Mouse (Mus musculus) heart, embryonic 14.5 days (tissue): ENCODE data around the gene Sh2b3. TPM values are rescaled to one million over a fixed set of nuclear protein-coding genes. Genes with fewer than 3 reads are reported as not detected.
A peak's percentile ranks its signal among the peaks of the same experiment; 100 is the strongest.

Source experiments
- ATAC-seq: fragments of 200-750 bp; cut with Nextera tagmentation; 2 replicates; pipeline ENCODE4 v1.8.0; 2017; ENCODE audit warnings: low read depth, moderate TSS enrichment; ENCODE audit not compliant: insufficient number of reproducible peaks, insufficient read depth, low FRiP score
- H3K27ac ChIP-seq, 2 experiments: fragments of 200-500 bp in 1 of 2; fragments of 300-500 bp in 1 of 2; sonication (generic) in 1 of 2; replicated peaks in 1 of 2; 2 replicates each; pipeline ENCODE4 v1.5.1; 2012 to 2014; ENCODE audit warnings: low read depth in 2 of 2, low read length in 2 of 2, control low read depth in 1 of 2, mild to moderate bottlenecking in 1 of 2, mixed read lengths in 1 of 2; ENCODE audit not compliant: control insufficient read depth in 1 of 2, insufficient read depth in 1 of 2
- H3K27me3 ChIP-seq: fragments of 300-500 bp; sonication (generic); 2 replicates; pipeline ENCODE4 v1.6.1; 2014; ENCODE audit warnings: mild to moderate bottlenecking, low read length, control low read depth; ENCODE audit not compliant: control insufficient read depth, insufficient read depth
- H3K36me3 ChIP-seq: fragments of 300-500 bp; sonication (generic); 2 replicates; pipeline ENCODE4 v1.6.1; 2014; ENCODE audit warnings: mild to moderate bottlenecking, control low read depth, low read length, mixed read lengths; ENCODE audit not compliant: control insufficient read depth, insufficient read depth
- H3K4me1 ChIP-seq, 2 experiments: fragments of 200-500 bp in 1 of 2; fragments of 300-500 bp in 1 of 2; sonication (generic) in 1 of 2; 2 replicates each; pipeline ENCODE4 v1.6.1; 2012 to 2014; ENCODE audit warnings: low read length in 2 of 2, control low read depth in 1 of 2, mixed read lengths in 1 of 2; ENCODE audit not compliant: control insufficient read depth in 2 of 2, insufficient read depth in 2 of 2
- H3K4me2 ChIP-seq: fragments of 300-500 bp; sonication (generic); 2 replicates; pipeline ENCODE4 v1.6.1; 2014; ENCODE audit warnings: mild to moderate bottlenecking, low read length
- H3K4me3 ChIP-seq, 2 experiments: fragments of 200-500 bp in 1 of 2; fragments of 300-500 bp in 1 of 2; sonication (generic) in 1 of 2; 2 replicates each; pipeline ENCODE4 v1.5.1; 2012 to 2014; ENCODE audit warnings: low read length in 2 of 2, mild to moderate bottlenecking in 2 of 2, control low read depth in 1 of 2, low read depth in 1 of 2, moderate library complexity in 1 of 2; ENCODE audit not compliant: control insufficient read depth in 1 of 2, insufficient read depth in 1 of 2
- H3K9ac ChIP-seq: fragments of 300-500 bp; sonication (generic); 2 replicates; pipeline ENCODE4 v1.6.1; 2014; ENCODE audit warnings: mild to moderate bottlenecking, low read length
- H3K9me3 ChIP-seq: fragments of 300-500 bp; sonication (generic); 2 replicates; pipeline ENCODE4 v1.6.1; 2016; ENCODE audit warnings: low read length, control low read depth; ENCODE audit not compliant: control insufficient read depth
- WGBS: fragments of 180-500 bp; shearing (Covaris S2); extraction: QIAGEN DNeasy Blood & Tissue Kit; methylation state at CpG from one replicate; pipeline ENCODE4 v1.1.7; 2014; 5-methylcytosine and 5-hydroxymethylcytosine counted together
- polyA plus RNA-seq: library from polyadenylated mRNA; unstranded; fragments of >200 nt; fragmentation: Nextera tagmentation; extraction: Ambion mirVana; gene quantifications from 2 replicates; pipeline ENCODE4 v1.2.1, GENCODE M21; 2014

Sh2b3 gene
- 16.5 and 18.1 TPM in 2 replicates for polyA plus RNA-seq

- ATAC-seq, result 0 out of 2 replicates have a peak, but pooled peaks have one; percentile 8
- peak within 1 kb of the TSS; percentile 86 for H3K9ac ChIP-seq
- no peaks in the 10 kb centered on the region for H3K36me3 ChIP-seq
- WGBS, result under 1% methylated on average over 35 of the region's 35 CpGs
- H3K27ac ChIP-seq, result peak within 1 kb of the TSS; percentile 82 to 87
- H3K4me1 ChIP-seq, result peaks cover 41 to 45% of the 10 kb centered on the region in 2 experiments
- peak within 1 kb of the TSS; percentile 80 for H3K4me2 ChIP-seq
- no peaks in the 10 kb centered on the region for H3K27me3 ChIP-seq
- no peaks in the 10 kb centered on the region for H3K9me3 ChIP-seq
- peak within 1 kb of the TSS; percentile 90 to 96 for H3K4me3 ChIP-seq
Observed at GRCm38 (mm10) chr5:121837441-121838340, at the start of gene Sh2b3. TSS of gene Sh2b3 (minus strand) at chr5:121837646.

DNA sequence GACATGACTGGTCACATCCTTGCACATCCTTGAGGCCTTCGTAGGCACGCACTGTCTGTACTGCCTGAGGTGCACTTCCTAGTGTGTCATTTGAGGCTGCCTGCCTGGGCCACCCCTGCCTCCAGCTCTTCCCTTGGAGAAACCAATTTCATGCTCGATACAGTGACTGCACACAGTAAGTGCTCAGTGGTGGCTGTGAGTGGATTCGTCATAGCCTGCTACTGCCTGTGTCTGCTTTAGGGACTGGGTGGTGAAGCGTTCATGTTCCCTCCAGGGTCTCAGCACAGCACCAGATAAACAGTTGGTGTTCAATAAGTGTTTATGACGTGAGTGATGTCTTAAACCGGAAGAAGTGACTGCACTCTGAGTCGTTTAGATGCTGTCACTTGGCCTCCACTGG is 45.9 kb upstream of the Sh2b3 start:
- Histone ChIP-seq H3K4me3 (no peak overlapping the region), H3K9me3 (0 out of 2 replicates have a peak, but pooled peaks cover 5% of the 10 kb centered on the region), H3K36me3 (no peaks in the 10 kb centered on the region), H3K9ac (no peak overlapping the region), H3K4me1 (peaks cover 4 to 5% of the 10 kb centered on the region in 2 experiments; a peak in 3 of 4 replicates), H3K27me3 (no peaks in the 10 kb centered on the region), H3K27ac (no peak overlapping the region), H3K4me2 (no peak overlapping the region)
- WGBS, result 80% methylated on average over 8 of the region's 8 CpGs
- ATAC-seq, result no peak

GRCm38 (mm10) chr5:121879211-121879610 is 41.8 kb upstream of the Sh2b3 start:
- Histone ChIP-seq H3K4me3 (no peak overlapping the region), H3K27me3 (no peaks in the 10 kb centered on the region), H3K4me2 (no peak overlapping the region), H3K4me1 (peaks cover 4 to 5% of the 10 kb centered on the region in 2 experiments; a peak in 3 of 4 replicates), H3K36me3 (no peaks in the 10 kb centered on the region), H3K27ac (no peak overlapping the region), H3K9me3 (no peaks in the 10 kb centered on the region), H3K9ac (no peak overlapping the region)
- no peak for ATAC-seq
- 55% methylated on average over 6 of the region's 6 CpGs for WGBS

- ATAC-seq, result no peak
- no peak overlapping the region for H3K9ac ChIP-seq
- no peak overlapping the region for H3K4me2 ChIP-seq
- H3K4me1 ChIP-seq, result peaks cover 4 to 5% of the 10 kb centered on the region in 2 experiments; a peak in 3 of 4 replicates
- H3K27me3 ChIP-seq, result no peaks in the 10 kb centered on the region
- no peak overlapping the region for H3K4me3 ChIP-seq
- no peaks in the 10 kb centered on the region for H3K36me3 ChIP-seq
- no peak overlapping the region for H3K27ac ChIP-seq
- WGBS, result 83% methylated on average over 17 of the region's 17 CpGs
- no peaks in the 10 kb centered on the region for H3K9me3 ChIP-seq
Observed at GRCm38 (mm10) chr5:121878703-121879102, 41.3 kb upstream of the Sh2b3 start.

GRCm38 (mm10) chr5:121876901-121877300 is 39.5 kb upstream of the Sh2b3 start:
- no peak overlapping the region for H3K9ac ChIP-seq
- H3K4me3 ChIP-seq, result no peak overlapping the region

DNA sequence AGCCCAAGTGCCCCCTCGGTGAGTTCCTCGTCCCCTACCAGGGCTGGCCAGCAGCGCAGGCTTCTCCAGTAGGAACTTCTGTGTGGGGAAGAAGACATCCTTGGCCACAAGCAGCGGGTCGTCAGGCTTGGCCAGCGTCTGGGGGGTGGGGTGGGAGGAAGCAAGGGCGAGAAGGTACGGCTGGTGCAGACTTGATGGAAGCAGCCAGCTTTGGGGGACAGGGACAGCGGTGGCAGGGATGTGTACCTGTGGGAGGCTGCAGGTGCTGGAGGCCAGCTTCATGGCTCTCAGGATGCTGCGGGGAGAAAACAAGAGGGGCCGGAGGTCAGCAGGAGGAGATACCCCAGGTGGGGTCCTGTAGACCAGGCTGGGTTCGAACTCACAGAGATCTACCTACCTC is 37.6 kb upstream of the Sh2b3 start:
- whole genome bisulfite sequencing, result 82% methylated on average over 12 of the region's 12 CpGs
- Histone ChIP-seq H3K4me1 (no peaks in the 10 kb centered on the region), H3K27ac (no peak overlapping the region), H3K9me3 (no peaks in the 10 kb centered on the region), H3K27me3 (no peaks in the 10 kb centered on the region), H3K9ac (no peak overlapping the region), H3K4me3 (no peak overlapping the region), H3K4me2 (no peak overlapping the region), H3K36me3 (0 out of 2 replicates have a peak, but pooled peaks cover 4% of the 10 kb centered on the region)
- no peak for ATAC-seq

More at GRCm38 (mm10) chr5:121876901-121877300, 39.5 kb upstream of the Sh2b3 start:
- ATAC-seq, result no peak
- Histone ChIP-seq H3K9me3 (no peaks in the 10 kb centered on the region), H3K27ac (no peak overlapping the region), H3K4me2 (no peak overlapping the region), H3K27me3 (no peaks in the 10 kb centered on the region), H3K4me1 (no peaks in the 10 kb centered on the region), H3K36me3 (0 out of 2 replicates have a peak, but pooled peaks cover 4% of the 10 kb centered on the region)
- WGBS, result 80% methylated on average over 12 of the region's 12 CpGs

- H3K4me3 ChIP-seq, result no peak overlapping the region
- H3K9ac ChIP-seq, result no peak overlapping the region
- no peaks in the 10 kb centered on the region for H3K9me3 ChIP-seq
- 15% methylated on average over 4 of the region's 4 CpGs for WGBS
- H3K27ac ChIP-seq, result no peak overlapping the region
- no peaks in the 10 kb centered on the region for H3K27me3 ChIP-seq
- ATAC-seq, result no peak
- no peaks in the 10 kb centered on the region for H3K4me1 ChIP-seq
- H3K36me3 ChIP-seq, result peaks cover 15% of the 10 kb centered on the region; the same call in 1 of the 2 replicates
- H3K4me2 ChIP-seq, result no peak overlapping the region
Observed at GRCm38 (mm10) chr5:121872158-121872557, 34.7 kb upstream of the Sh2b3 start.
